Mouse (Mus musculus) right cerebral cortex, postnatal 36 days (tissue): Measurements from ENCODE around the gene Sirt7.
A peak's percentile ranks its signal among the peaks of the same experiment; 100 is the strongest.
"Not testable (repeated sequence)": the region's sequence is repeated elsewhere in the genome, so short reads cannot be mapped to it uniquely, and the experiment has no call there.

Experiments used
- DNase-seq, 2 experiments: peaks; one replicate each; pipeline ENCODE4 v3.0.0; 2022; ENCODE audit warnings: low spot score in 2 of 2, mixed read lengths in 1 of 2

Gene Sirt7

GRCm38 (mm10) chr11:120582982-120583293, 42.1 kb downstream of the Sirt7 start:
- DNase-seq = not testable (repeated sequence)

DNA sequence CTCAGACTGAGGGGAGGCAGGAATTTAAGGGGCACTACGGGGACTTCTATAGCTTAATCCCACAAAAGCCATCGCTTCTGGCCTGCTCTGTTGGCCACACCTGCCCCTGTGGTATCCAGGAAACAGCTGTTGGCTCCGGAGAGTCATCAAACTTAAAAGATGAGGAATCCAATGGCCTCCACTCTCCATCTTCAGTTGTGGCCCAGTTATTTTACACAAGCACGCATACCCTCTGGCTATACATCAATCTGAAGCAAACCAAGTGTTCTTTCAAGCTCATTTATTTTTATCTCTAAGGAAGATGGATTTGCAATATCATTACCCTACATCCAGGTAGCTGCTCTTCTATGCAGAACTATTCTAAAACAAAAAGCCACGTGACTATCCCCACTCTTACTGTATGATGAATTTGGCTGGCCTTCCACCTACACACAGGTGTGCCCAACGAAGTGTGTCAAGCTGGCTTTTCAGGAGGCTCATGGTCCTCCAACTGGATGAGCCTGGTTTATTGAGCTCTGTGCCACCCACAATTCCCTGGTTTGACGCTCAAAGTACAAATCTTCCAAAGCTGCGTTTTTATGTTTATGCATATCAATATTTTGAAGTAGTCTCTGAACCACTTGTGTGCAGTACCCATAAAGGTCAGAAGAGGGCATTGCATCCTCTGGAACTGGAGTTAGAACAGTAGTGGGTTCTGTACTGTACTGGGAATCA, 42.6 kb downstream of the Sirt7 start:
- DNase-seq = no peak

GRCm38 (mm10) chr11:120581490-120582267, 43.4 kb downstream of the Sirt7 start, which contains the start of gene Arhgdia:
Gene Arhgdia, minus strand, starts transcription at chr11:120581624.
- peak; percentile 78 to 84 for DNase-seq

- DNase-seq = peak in 1 of 2 experiments; percentile 17
Observed at GRCm38 (mm10) chr11:120580871-120581331, 44.1 kb downstream of the Sirt7 start.

DNA sequence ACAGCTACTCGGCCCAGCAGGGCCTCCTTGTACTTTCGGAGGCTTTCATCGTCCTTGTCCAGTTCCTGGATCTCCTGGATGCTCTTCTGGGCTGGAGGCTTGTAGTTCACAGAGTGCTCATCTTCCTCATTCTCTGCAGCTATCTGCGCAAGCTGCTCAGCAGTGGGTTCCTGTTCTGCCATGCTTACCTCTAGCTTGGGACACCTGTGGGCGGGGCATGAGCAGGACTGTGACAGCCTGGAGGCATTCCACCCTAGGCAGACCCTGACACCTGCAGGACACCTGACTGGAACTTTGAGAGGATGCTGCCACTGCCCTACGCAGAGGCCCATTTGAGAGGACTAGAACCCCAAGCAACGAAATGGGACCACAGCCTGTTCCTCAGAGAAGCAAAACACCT, 44.9 kb downstream of the Sirt7 start:
- DNase-seq = peak in 1 of 2 experiments; percentile 4

GRCm38 (mm10) chr11:120579316-120580107, 45.5 kb downstream of the Sirt7 start:
- no peak for DNase-seq

GRCm38 (mm10) chr11:120578694-120579243, 46.3 kb downstream of the Sirt7 start:
- DNase-seq = no peak

- no peak for DNase-seq
Observed at GRCm38 (mm10) chr11:120578024-120578693, 46.9 kb downstream of the Sirt7 start.

- DNase-seq = no peak
Observed at GRCm38 (mm10) chr11:120577211-120578023, 47.6 kb downstream of the Sirt7 start.

DNA sequence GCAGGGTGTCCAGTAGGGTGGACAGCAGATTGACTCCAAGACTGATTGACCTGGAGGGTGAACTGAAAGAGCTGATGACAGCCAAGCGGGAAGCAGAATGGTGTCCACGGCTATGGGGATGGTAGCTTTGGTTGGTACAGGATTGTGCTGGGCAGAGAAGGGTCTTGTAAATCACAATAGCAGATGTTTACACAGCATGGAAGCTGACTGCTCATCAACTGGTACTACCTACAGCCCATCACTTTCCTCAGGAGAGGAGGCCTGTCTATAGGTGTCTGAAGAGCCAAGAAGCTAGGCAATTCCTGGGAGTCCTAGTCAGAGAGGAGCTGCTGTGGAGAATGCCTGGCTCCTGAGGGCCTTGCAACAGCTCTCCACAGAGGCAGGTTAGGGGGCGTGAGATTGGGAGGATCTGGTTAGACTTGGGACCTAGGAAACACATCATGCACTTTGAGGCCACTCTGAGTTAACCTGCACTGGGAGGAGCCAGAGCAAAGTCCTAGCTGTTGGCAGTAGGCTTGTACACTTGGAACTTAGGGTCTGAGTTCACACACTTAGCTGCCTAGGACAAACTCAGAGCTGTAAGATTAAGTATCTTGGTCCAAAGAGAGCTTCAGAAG, 48.6 kb downstream of the Sirt7 start:
- no peak for DNase-seq

GRCm38 (mm10) chr11:120575940-120576339, 49.1 kb downstream of the Sirt7 start:
- DNase-seq = no peak

- DNase-seq = no peak
Observed at GRCm38 (mm10) chr11:120575046-120575445, 50.0 kb downstream of the Sirt7 start.

- DNase-seq = no peak
Observed at GRCm38 (mm10) chr11:120574278-120574600, 50.8 kb downstream of the Sirt7 start.

- DNase-seq = no peak
Observed at GRCm38 (mm10) chr11:120573585-120574277, 51.3 kb downstream of the Sirt7 start.

- peak; percentile 100 for DNase-seq
Observed at GRCm38 (mm10) chr11:120572752-120573584, 52.1 kb downstream of the Sirt7 start, which contains the start of gene P4hb. Gene P4hb, minus strand, starts transcription at chr11:120573253.

DNA sequence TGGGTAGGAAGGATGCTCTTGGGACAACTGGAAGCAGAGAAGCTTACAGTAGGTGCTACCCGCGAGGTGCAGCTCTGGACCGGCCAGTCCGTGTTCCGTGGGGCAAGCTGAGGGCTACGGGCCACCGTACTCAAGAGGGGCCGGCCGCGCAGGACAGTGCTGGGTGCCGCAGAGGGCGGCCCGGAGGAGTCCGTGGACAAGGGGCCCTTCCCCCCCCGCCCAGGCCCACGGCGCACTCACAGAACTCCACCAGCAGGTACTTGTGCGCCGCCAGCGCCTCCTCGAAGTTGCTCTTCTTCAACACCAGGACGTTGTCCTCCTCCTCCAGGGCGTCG, 52.7 kb downstream of the Sirt7 start:
- DNase-seq = no peak

GRCm38 (mm10) chr11:120571754-120572416, 53.2 kb downstream of the Sirt7 start:
- no peak for DNase-seq

DNA sequence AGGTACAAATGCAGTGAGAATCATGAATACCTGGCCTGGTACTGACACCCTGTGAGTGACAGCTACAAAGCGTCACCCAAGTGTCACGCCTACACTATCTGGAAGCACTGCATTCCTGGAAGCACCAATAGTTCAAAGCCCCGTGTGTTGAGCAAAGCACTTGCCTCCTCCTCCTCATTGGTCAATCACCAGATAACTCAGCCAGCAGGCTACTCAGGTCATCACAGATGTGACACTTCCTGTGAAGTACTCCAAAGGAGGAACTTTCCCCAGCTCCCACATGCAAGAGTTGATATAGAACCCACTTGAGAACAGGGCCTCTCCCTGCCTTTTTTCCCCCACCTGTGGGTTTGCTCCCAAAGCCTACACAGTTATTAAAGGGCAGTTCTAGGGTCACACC, 53.9 kb downstream of the Sirt7 start:
- no peak for DNase-seq
